Mouse (Mus musculus) liver, embryonic 13.5 days (tissue): ENCODE data around the gene Lef1. TPM values are rescaled to one million over a fixed set of nuclear protein-coding genes. Genes with fewer than 3 reads are reported as not detected.

Experiments
- ATAC-seq: fragments of 200-750 bp; cut with Nextera tagmentation; 2 replicates; pipeline ENCODE4 v1.8.0; 2017; ENCODE audit warnings: low read depth, mild to moderate bottlenecking, moderate number of reproducible peaks, moderate library complexity
- DNase-seq: peaks from one replicate; pipeline ENCODE4 v3.0.0; 2022
- H3K27ac ChIP-seq: fragments of 300-500 bp; sonication (generic); 2 replicates; pipeline ENCODE4 v1.5.1; 2015; ENCODE audit warnings: moderate library complexity, mild to moderate bottlenecking, inconsistent platforms
- H3K27me3 ChIP-seq: fragments of 300-500 bp; sonication (generic); 2 replicates; pipeline ENCODE4 v1.6.1; 2015; ENCODE audit warnings: mild to moderate bottlenecking, inconsistent platforms
- H3K36me3 ChIP-seq: fragments of 300-500 bp; sonication (generic); 2 replicates; pipeline ENCODE4 v1.6.1; 2015; ENCODE audit warnings: mild to moderate bottlenecking, inconsistent platforms
- H3K4me1 ChIP-seq: fragments of 300-500 bp; sonication (generic); replicated peaks from 2 replicates; pipeline ENCODE4 v1.6.1; 2015; ENCODE audit warnings: inconsistent platforms
- H3K4me2 ChIP-seq: fragments of 300-500 bp; sonication (generic); 2 replicates; pipeline ENCODE4 v1.6.1; 2015; ENCODE audit warnings: inconsistent platforms, mild to moderate bottlenecking, moderate library complexity
- H3K4me3 ChIP-seq: fragments of 300-500 bp; sonication (generic); replicated peaks from 2 replicates; pipeline ENCODE4 v1.5.1; 2015; ENCODE audit warnings: mild to moderate bottlenecking, inconsistent platforms
- H3K9ac ChIP-seq: fragments of 300-500 bp; sonication (generic); 2 replicates; pipeline ENCODE4 v1.6.1; 2015; ENCODE audit warnings: mild to moderate bottlenecking, inconsistent platforms
- H3K9me3 ChIP-seq: fragments of 300-500 bp; sonication (generic); replicated peaks from 2 replicates; pipeline ENCODE4 v1.6.1; 2016; ENCODE audit warnings: inconsistent platforms
- WGBS: fragments of 180-500 bp; shearing (Covaris S2); methylation state at CpG from one replicate; pipeline ENCODE4 v1.1.7; 2015; ENCODE audit not compliant: insufficient replicate concordance; 5-methylcytosine and 5-hydroxymethylcytosine counted together
- polyA plus RNA-seq: library from polyadenylated mRNA; unstranded; fragments of >200 nt; fragmentation: Nextera tagmentation; extraction: Ambion mirVana; gene quantifications from 2 replicates; pipeline ENCODE4 v1.2.1, GENCODE M21; 2015

The Lef1 gene
- polyA plus RNA-seq: 0.12 and 0.21 TPM in 2 replicates

- Histone ChIP-seq H3K27me3 (peaks cover 93% of the 10 kb centered on the region), H3K36me3 (no peaks in the 10 kb centered on the region), H3K4me2 (peak within 1 kb of the TSS; percentile 62), H3K4me1 (peaks cover 26% of the 10 kb centered on the region), H3K9ac (no peak within 1 kb of the TSS), H3K27ac (no peak within 1 kb of the TSS), H3K4me3 (peak within 1 kb of the TSS; percentile 45), H3K9me3 (no peaks in the 10 kb centered on the region)
- no peak for DNase-seq
- 1% methylated on average over 64 of the region's 69 CpGs for WGBS
- ATAC-seq: no peak
Observed at GRCm38 (mm10) chr3:131110191-131111150, at the start of gene Lef1. Gene Lef1, plus strand, starts transcription at chr3:131110471.

GRCm38 (mm10) chr3:131065001-131065400 is 45.3 kb upstream of the Lef1 start:
- Histone ChIP-seq H3K27ac (no peak overlapping the region), H3K9me3 (no peaks in the 10 kb centered on the region), H3K4me1 (no peaks in the 10 kb centered on the region), H3K4me2 (no peak overlapping the region), H3K4me3 (no peak overlapping the region), H3K27me3 (no peaks in the 10 kb centered on the region), H3K36me3 (no peaks in the 10 kb centered on the region), H3K9ac (no peak overlapping the region)
- DNase-seq (no peak), ATAC-seq (no peak)
- 66% methylated on average over 9 of the region's 9 CpGs for WGBS

DNA sequence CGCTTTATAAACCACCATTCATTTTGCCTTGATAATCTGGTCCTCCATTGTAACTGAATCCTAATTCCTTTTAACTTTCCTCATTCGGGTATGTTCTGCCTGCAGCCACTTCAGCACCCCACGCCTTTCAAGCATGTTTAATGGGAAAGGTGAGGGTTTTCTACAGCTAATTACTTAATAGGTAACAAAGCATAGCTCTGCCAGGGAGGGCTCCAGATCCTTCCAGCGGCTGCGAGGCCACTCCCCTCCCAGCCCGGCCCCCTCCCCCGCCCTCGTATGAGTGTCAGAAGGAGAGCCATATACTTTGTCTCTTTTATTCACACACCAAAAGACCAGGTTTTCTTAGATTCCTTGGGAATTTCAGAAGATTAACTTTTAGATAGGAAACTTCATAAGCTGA is 44.1 kb upstream of the Lef1 start:
- H3K36me3 ChIP-seq: no peaks in the 10 kb centered on the region
- no peak overlapping the region for H3K9ac ChIP-seq
- WGBS: 29% methylated on average over 8 of the region's 8 CpGs
- no peaks in the 10 kb centered on the region for H3K4me1 ChIP-seq
- H3K27ac ChIP-seq: no peak overlapping the region
- no peak overlapping the region for H3K4me2 ChIP-seq
- ATAC-seq (no peak), DNase-seq (no peak)
- H3K4me3 ChIP-seq: no peak overlapping the region
- H3K27me3 ChIP-seq: no peaks in the 10 kb centered on the region
- H3K9me3 ChIP-seq: no peaks in the 10 kb centered on the region

DNA sequence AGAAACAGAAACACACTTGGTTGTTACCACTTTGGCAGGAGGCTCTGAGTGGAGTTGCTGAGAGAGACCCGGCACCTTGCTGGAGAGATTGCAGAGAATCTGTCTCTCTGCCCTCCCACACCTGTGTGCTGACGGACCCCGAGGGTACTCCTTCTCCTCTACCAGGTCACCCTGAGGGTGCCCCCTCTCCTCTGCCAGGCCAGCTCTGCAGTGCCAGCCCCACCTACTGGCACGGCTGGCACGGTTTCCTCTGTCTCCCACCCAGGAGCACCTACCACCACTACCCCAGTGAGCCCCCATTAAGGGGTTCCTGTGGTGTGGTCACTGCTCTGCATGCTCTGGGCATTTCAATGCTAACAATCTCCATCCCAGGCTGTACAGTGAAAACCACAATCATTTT is 42.3 kb upstream of the Lef1 start:
- H3K4me3 ChIP-seq: no peak overlapping the region

GRCm38 (mm10) chr3:131070210-131070609 is 40.1 kb upstream of the Lef1 start:
- Histone ChIP-seq H3K27ac (no peak overlapping the region), H3K9ac (no peak overlapping the region), H3K4me3 (no peak overlapping the region), H3K4me2 (no peak overlapping the region), H3K27me3 (no peaks in the 10 kb centered on the region), H3K9me3 (no peaks in the 10 kb centered on the region), H3K4me1 (no peaks in the 10 kb centered on the region), H3K36me3 (no peaks in the 10 kb centered on the region)
- DNase-seq (no peak), ATAC-seq (no peak)
- 57% methylated on average over 7 of the region's 7 CpGs for WGBS

More for the DNA sequence above, 42.3 kb upstream of the Lef1 start:
- DNase-seq: no peak
- Histone ChIP-seq H3K36me3 (no peaks in the 10 kb centered on the region), H3K27me3 (no peaks in the 10 kb centered on the region), H3K27ac (no peak overlapping the region), H3K9me3 (no peaks in the 10 kb centered on the region), H3K9ac (no peak overlapping the region), H3K4me1 (no peaks in the 10 kb centered on the region), H3K4me2 (no peak overlapping the region)
- WGBS: 85% methylated on average over 5 of the region's 5 CpGs
- no peak for ATAC-seq

DNA sequence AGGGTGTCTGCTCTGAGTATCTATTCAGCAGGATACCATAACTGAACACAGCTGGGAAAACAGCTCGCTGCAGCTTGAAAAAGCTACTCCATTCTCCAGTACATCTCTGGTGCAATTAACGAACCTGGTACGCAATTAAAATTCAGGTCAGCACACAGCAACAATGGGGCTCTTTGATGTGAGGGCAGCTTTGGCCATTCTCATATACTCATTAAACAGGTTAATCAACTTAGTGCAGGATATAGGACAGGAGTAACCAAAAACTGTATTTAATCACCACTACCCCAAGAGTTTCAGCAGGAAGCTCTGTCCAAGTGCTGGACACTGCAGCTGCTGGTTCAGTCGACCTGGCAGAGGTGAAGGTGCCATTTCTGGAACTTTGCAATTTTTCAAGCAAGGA is 37.6 kb upstream of the Lef1 start:
- ATAC-seq (no peak), DNase-seq (no peak)
- no peak overlapping the region for H3K9ac ChIP-seq
- no peaks in the 10 kb centered on the region for H3K9me3 ChIP-seq
- no peaks in the 10 kb centered on the region for H3K36me3 ChIP-seq
- no peak overlapping the region for H3K4me3 ChIP-seq
- H3K4me2 ChIP-seq: no peak overlapping the region
- no peak overlapping the region for H3K27ac ChIP-seq
- no peaks in the 10 kb centered on the region for H3K27me3 ChIP-seq
- H3K4me1 ChIP-seq: no peaks in the 10 kb centered on the region
- 56% methylated on average over 4 of the region's 4 CpGs for WGBS

GRCm38 (mm10) chr3:131073946-131074345 is 36.3 kb upstream of the Lef1 start:
- DNase-seq (no peak), ATAC-seq (no peak)
- 62% methylated on average over 4 of the region's 4 CpGs for WGBS
- Histone ChIP-seq H3K9me3 (no peaks in the 10 kb centered on the region), H3K27me3 (no peaks in the 10 kb centered on the region), H3K4me3 (no peak overlapping the region), H3K4me2 (no peak overlapping the region), H3K4me1 (no peaks in the 10 kb centered on the region), H3K27ac (no peak overlapping the region), H3K36me3 (no peaks in the 10 kb centered on the region), H3K9ac (no peak overlapping the region)

DNA sequence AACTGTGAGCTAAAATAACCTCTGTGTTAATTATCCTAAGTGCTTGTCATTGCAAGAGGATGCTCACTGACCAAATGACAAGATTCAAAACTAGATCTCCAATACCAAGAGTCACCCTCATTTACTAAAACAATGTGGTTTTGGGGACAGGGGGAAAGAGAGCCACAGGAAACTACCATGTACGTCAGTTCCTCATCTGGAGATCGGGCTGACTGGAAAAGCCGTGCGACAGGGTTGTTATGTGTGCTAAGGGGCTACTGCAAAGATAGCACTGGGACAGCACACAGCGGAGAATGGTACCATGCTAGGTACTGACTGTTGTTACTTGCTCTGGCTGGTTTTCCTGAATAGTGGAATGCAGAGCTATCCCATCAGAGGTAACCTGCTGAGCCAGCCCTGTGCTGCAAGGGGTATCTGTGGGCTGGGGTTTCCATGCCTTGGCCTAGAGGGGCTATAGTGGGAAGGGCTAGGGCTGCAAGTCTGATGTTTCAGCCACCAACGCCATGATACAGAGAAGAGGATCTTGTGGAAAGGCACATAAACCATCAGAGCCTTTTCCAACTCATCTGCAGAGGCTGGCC is 32.1 kb upstream of the Lef1 start:
- no peak overlapping the region for H3K27ac ChIP-seq
- 24% methylated on average over 6 of the region's 6 CpGs for WGBS
- no peaks in the 10 kb centered on the region for H3K4me1 ChIP-seq
- ATAC-seq (no peak), DNase-seq (no peak)
- no peak overlapping the region for H3K4me3 ChIP-seq
- no peak overlapping the region for H3K9ac ChIP-seq
- no peaks in the 10 kb centered on the region for H3K36me3 ChIP-seq
- no peaks in the 10 kb centered on the region for H3K9me3 ChIP-seq
- H3K4me2 ChIP-seq: no peak overlapping the region
- no peaks in the 10 kb centered on the region for H3K27me3 ChIP-seq

- Histone ChIP-seq H3K4me3 (no peak overlapping the region), H3K9ac (no peak overlapping the region), H3K27ac (no peak overlapping the region), H3K4me1 (no peaks in the 10 kb centered on the region), H3K27me3 (peaks cover under 1% of the 10 kb centered on the region), H3K4me2 (no peak overlapping the region), H3K36me3 (no peaks in the 10 kb centered on the region), H3K9me3 (no peaks in the 10 kb centered on the region)
- WGBS: 64% methylated on average over 5 of the region's 5 CpGs
- ATAC-seq (no peak), DNase-seq (no peak)
Observed at GRCm38 (mm10) chr3:131078719-131079118, 31.6 kb upstream of the Lef1 start.

GRCm38 (mm10) chr3:131083722-131084121 is 26.5 kb upstream of the Lef1 start:
- WGBS: 55% methylated on average over 6 of the region's 6 CpGs
- H3K36me3 ChIP-seq: no peaks in the 10 kb centered on the region
- no peaks in the 10 kb centered on the region for H3K4me1 ChIP-seq
- no peaks in the 10 kb centered on the region for H3K9me3 ChIP-seq
- no peak overlapping the region for H3K9ac ChIP-seq
- no peak overlapping the region for H3K4me3 ChIP-seq
- H3K27ac ChIP-seq: no peak overlapping the region
- peaks cover 25% of the 10 kb centered on the region for H3K27me3 ChIP-seq
- no peak for ATAC-seq
- DNase-seq: no peak
- no peak overlapping the region for H3K4me2 ChIP-seq

GRCm38 (mm10) chr3:131084718-131085561 is 25.3 kb upstream of the Lef1 start:
- Histone ChIP-seq H3K4me1 (no peaks in the 10 kb centered on the region), H3K9ac (no peak overlapping the region), H3K27ac (no peak overlapping the region), H3K27me3 (peaks cover 25% of the 10 kb centered on the region), H3K4me2 (peak overlapping the region; percentile 36), H3K4me3 (peak overlapping the region; percentile 18; the same call in 1 of the 2 replicates), H3K9me3 (no peaks in the 10 kb centered on the region), H3K36me3 (no peaks in the 10 kb centered on the region)
- 12% methylated on average over 30 of the region's 30 CpGs for WGBS
- ATAC-seq (no peak), DNase-seq (no peak)
